Mouse (Mus musculus) cerebellum, adult 2 months (tissue): ENCODE results near the gene Psmd11. TPM values are rescaled to one million over a fixed set of nuclear protein-coding genes. Genes with fewer than 3 reads are reported as not detected.

Source experiments
- DNase-seq, 2 experiments: peaks; one replicate each; pipeline ENCODE4 v3.0.0; 2021
- H3K27ac ChIP-seq: fragments of 200-500 bp; 2 replicates; pipeline ENCODE4 v1.5.1; 2012; ENCODE audit warnings: low read length, control low read depth, inconsistent platforms; ENCODE audit not compliant: insufficient read depth
- H3K27me3 ChIP-seq: fragments of 200-500 bp; 2 replicates; pipeline ENCODE4 v1.6.1; 2012; ENCODE audit warnings: inconsistent platforms, mild to moderate bottlenecking, low read length, moderate library complexity; ENCODE audit not compliant: control insufficient read depth, insufficient read depth
- H3K4me1 ChIP-seq: fragments of 200-500 bp; 2 replicates; pipeline ENCODE4 v1.6.1; 2011; ENCODE audit warnings: low read length; ENCODE audit not compliant: control insufficient read depth, insufficient read depth
- H3K4me3 ChIP-seq: fragments of 200-500 bp; replicated peaks from 2 replicates; pipeline ENCODE3; 2011; ENCODE audit warnings: mild to moderate bottlenecking, low read depth, low read length, control low read depth; ENCODE audit not compliant: insufficient read depth
- CTCF ChIP-seq: fragments of 200-500 bp; IDR thresholded peaks from 2 replicates; pipeline ENCODE4 v1.5.1; 2011; ENCODE audit warnings: low read depth, mild to moderate bottlenecking, control low read depth, low read length, moderate library complexity, borderline replicate concordance; ENCODE audit not compliant: insufficient read depth
- POLR2A ChIP-seq: fragments of 200-500 bp; IDR thresholded peaks from 2 replicates; pipeline ENCODE4 v1.6.1; 2011; ENCODE audit warnings: low read length, control low read depth, borderline replicate concordance; ENCODE audit not compliant: insufficient read depth
- WGBS: fragments of 180-500 bp; shearing (Covaris S2); methylation state at CpG from one replicate; pipeline ENCODE4 v1.1.7; 2018; 5-methylcytosine and 5-hydroxymethylcytosine counted together
- polyA plus RNA-seq: library from polyadenylated mRNA; depleted of rRNA; stranded (reverse); fragments of >200 nt; gene quantifications from 2 replicates; pipeline ENCODE4 v1.2.3, GENCODE M21; 2012

The Psmd11 gene
- polyA plus RNA-seq, 1 experiment: 73.1 TPM

DNA sequence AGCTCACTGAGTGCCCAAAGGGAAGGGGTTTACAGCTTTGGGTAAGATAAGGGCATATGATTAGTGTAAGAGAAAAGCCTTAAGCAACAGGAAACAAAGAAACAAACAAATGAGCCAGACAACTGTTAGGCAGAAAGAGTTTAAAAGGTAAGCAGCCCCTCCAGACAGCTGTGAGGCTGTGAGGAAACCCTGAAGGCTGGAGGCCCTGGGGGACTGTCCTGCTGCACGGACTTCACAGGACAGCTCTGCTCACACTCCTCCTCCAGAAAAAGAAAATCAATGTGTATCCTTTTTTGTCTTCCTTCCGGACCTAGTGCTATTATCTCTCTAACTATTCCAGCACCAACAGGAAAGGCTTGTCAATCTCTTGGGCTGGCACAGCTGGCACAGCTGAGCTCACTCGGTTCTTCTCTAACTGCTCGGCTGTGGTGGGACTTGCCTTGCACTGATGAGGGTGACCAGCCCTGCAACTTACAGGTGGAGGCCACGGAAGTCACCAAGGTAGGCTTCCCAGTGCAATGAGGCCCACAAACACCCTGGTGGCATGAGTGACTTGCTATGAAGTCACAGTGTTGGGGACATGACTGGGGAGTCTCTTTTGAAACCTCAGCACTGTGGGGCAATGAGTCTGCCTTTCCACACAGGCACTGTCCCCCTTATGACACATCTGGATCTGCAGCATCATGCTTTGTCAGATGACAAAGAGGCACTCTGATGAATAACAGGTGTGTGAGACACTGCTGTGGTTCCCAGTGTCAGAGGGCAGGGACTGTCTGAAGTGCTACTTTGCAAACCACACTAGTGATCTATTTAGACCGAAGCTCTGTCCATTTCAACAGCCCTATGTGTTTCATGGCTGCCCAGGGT lies 76.3 kb downstream of the Psmd11 start:
- peaks cover 7% of the 10 kb centered on the region for H3K4me1 ChIP-seq
- 62% methylated on average over 6 of the region's 6 CpGs for WGBS
- no peaks in the 10 kb centered on the region for H3K27me3 ChIP-seq
- H3K27ac ChIP-seq: no peak overlapping the region
- H3K4me3 ChIP-seq: no peak overlapping the region
- DNase-seq: no peak
- no peak for TF ChIP-seq POLR2A
- TF ChIP-seq CTCF: no peak

DNA sequence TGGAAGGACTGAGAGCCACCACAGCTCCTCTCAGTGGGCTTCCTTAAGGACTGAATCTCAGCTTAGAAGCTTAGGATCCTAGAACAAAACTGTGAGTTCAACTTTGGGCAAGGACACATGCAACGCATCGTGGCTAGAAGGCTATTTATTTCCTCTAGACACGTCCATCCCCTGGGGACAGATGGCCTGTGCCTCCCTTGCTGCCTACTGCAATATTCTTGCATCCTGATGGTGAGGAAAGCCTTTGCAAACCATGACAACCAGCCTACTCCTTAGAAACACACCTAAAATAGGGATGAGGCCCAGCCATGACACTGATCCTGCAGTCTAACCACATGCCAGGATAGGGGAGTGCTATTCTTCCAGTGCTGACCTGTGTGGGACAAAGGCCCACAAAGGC lies 77.2 kb downstream of the Psmd11 start:
- 68% methylated on average over 3 of the region's 3 CpGs for WGBS
- no peak for TF ChIP-seq POLR2A
- no peak for TF ChIP-seq CTCF
- H3K27me3 ChIP-seq: no peaks in the 10 kb centered on the region
- H3K27ac ChIP-seq: no peak overlapping the region
- DNase-seq: no peak
- H3K4me3 ChIP-seq: no peak overlapping the region
- peaks cover 7% of the 10 kb centered on the region for H3K4me1 ChIP-seq

DNA sequence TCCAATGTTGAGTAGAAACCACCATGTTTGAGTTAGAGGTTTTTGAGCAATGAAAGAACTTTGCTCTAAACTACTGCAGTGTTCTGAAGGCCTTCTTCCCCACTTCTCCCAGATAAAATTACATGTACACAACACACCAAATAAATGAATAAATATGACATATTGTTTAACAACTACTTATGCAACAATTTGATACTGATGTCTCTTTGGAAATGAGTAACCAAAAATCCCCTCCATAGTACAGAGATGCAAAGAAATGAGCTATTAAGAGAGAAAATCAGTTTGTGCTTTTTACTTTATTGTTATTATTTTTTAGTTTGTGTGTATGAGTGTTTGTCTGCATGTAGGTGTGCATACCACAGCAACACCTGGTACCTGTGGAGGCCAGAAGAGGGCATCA lies 78.1 kb downstream of the Psmd11 start:
- no peaks in the 10 kb centered on the region for H3K27me3 ChIP-seq
- peaks cover 7% of the 10 kb centered on the region for H3K4me1 ChIP-seq
- no peak for DNase-seq
- no peak for TF ChIP-seq POLR2A
- TF ChIP-seq CTCF: no peak
- H3K4me3 ChIP-seq: no peak overlapping the region
- no peak overlapping the region for H3K27ac ChIP-seq

DNA sequence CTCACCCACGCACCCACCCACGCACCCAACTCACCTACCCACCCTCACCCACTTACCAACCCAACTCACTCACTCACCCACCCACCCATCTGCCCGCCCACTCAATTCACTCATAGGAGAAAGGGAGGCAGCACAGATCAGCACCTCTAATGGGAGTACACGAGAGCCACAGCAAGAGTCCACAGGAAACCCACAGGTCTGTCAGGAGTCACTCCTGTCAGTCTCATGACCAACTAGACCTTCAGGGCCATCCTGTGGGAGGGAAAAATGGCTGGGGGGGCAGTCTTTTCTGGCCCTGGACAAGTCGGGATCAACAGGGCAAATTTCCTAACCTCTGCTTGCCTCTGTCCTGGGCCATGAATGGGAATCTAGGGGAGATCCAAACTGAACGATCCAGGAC lies 79.4 kb downstream of the Psmd11 start:
- no peaks in the 10 kb centered on the region for H3K27me3 ChIP-seq

DNA sequence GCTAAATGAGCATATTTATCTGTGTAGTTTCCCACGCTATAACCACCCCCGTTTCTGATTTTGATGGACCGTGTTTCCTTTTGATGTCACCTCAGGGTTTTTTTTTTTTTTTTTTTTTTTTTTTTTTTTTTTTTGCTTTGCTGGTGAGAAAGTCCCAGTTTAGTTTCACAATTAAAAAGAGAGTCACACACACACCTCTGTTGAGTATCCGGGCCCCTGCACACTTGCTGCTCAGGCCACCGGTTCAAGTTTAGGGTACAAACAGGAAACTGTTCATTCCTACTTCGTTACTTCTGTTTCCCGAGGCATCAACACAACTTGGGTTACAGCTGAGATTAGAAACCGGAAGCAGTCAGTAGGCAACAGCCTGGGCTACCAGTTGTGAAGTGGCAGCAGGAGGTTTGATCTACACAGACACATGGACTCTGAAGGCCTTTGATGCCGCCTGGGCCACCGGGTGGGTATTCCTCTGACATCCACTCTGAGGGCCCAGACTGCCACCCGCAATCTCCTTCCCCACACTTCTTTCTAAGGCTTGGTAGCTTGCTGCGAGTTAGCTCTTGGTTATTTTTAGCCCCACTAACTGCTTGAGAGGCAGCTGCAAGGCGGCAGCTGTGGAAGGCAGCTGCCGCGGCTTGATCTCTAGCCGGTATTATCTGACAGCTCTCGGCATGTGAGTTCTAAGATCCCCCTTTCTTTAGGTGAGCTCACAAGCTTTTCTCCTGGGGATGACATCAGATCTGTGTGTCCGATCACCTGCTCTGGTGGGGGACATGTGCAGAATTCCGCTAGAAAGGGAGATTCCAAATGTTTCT lies 80.2 kb downstream of the Psmd11 start:
- H3K4me3 ChIP-seq: no peak overlapping the region
- DNase-seq: no peak
- TF ChIP-seq POLR2A (no peak), CTCF (no peak)
- WGBS: 60% methylated on average over 19 of the region's 19 CpGs
- no peak overlapping the region for H3K27ac ChIP-seq
- H3K4me1 ChIP-seq: peaks cover 7% of the 10 kb centered on the region
- H3K27me3 ChIP-seq: no peaks in the 10 kb centered on the region

More for the DNA sequence above, 79.4 kb downstream of the Psmd11 start:
- Histone ChIP-seq H3K27ac (no peak overlapping the region), H3K4me3 (no peak overlapping the region), H3K4me1 (peaks cover 7% of the 10 kb centered on the region)
- TF ChIP-seq CTCF (no peak), POLR2A (no peak)
- WGBS: 93% methylated on average over 6 of the region's 6 CpGs
- DNase-seq: no peak

DNA sequence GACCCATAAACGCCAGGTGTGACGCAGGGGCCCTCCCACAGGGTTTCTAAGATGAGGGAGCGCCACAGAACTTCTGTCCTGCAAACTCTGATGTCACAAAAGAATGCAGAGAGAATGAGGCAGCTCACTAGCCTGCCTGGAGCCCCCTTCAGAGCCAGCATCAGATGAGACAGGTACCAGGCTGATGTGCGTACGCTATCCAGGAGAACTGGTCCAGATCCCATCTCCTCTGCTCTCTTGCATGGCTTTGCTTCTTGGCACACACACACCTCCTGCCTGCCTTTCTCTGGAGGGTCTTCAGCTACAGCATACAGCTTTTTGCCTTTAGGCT lies 80.7 kb downstream of the Psmd11 start:
- peaks cover 2% of the 10 kb centered on the region for H3K4me1 ChIP-seq
- 85% methylated on average over 5 of the region's 5 CpGs for WGBS
- H3K4me3 ChIP-seq: no peak overlapping the region
- no peak overlapping the region for H3K27ac ChIP-seq
- H3K27me3 ChIP-seq: no peaks in the 10 kb centered on the region
- no peak for TF ChIP-seq CTCF
- TF ChIP-seq POLR2A: no peak
- no peak for DNase-seq

DNA sequence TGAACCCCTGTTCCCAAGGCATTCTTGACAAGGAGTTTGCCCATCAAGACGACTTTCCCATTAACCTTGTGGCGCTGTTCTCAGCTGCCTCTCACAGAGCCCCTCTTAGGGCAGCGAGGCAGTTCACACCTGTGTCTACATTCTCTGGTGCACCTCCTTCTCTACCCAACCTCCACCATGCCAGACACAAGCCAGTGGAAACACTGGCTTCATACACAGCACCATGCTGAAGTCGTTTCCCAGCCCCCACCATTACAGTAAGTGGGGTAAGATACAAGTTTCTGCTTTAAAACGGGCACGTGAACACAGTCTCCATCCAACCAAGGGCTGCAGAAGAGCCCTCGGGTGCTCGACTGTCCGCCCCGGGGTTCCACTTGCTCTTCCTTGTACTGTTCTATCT lies 81.7 kb downstream of the Psmd11 start:
- no peak overlapping the region for H3K4me3 ChIP-seq
- no peak overlapping the region for H3K27ac ChIP-seq
- no peaks in the 10 kb centered on the region for H3K27me3 ChIP-seq
- no peaks in the 10 kb centered on the region; the same call in 1 of the 2 replicates for H3K4me1 ChIP-seq
- TF ChIP-seq POLR2A: no peak
- TF ChIP-seq CTCF: no peak
- 89% methylated on average over 10 of the region's 10 CpGs for WGBS
- DNase-seq: no peak

DNA sequence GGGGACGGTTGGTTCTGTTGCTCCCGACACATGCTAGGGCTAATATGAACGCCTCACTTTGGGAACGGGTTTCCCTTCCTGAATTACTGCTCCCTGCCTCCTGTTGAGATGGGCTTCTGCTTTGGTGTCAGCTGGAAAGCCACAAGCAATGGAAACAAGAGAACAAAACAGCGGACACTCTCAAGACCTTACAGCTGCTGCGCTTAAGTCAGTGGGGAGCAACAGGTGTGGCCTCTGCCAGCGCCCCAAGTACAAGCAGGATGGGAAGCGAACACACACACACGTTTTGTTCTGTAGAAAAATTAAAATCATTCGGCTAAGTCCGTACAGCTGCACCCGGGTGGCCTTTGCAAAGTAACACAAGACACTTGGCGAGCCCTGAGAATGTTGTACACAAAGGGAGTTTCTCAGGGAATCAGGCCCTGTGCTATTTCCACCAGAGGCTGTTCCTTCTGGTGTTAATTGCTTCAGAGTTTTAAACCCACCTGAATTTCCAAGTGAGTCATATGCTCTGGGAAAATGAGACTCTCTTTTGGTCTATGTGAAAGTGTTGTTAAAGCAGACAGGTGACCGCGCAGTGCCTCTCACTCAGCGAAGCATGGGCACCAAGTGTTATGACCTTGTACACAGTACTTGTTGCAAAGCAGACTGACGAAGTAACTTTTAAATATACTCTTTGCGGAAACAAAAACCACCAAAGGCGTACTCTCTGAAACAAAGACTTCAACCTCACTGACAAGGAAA lies 84.1 kb downstream of the Psmd11 start:
- TF ChIP-seq POLR2A (no peak), CTCF (no peak)

More for the DNA sequence above, 84.1 kb downstream of the Psmd11 start:
- H3K4me1 ChIP-seq: no peaks in the 10 kb centered on the region; the same call in 1 of the 2 replicates
- H3K27me3 ChIP-seq: no peaks in the 10 kb centered on the region
- no peak overlapping the region for H3K4me3 ChIP-seq
- no peak overlapping the region for H3K27ac ChIP-seq
- no peak for DNase-seq
- 76% methylated on average over 19 of the region's 19 CpGs for WGBS
